Mouse (Mus musculus) monocyte, adult 2 months (primary cell): ENCODE results near the gene Lin37.

Source experiments
- DNase-seq, 2 experiments: peaks; one replicate each; pipeline ENCODE4 v3.0.0; 2022; ENCODE audit warnings: low spot score in 2 of 2, low read depth in 1 of 2

Lin37 gene

GRCm38 (mm10) chr7:30515003-30515760 lies 44.5 kb downstream of the Lin37 start:
- DNase-seq, result no peak

- DNase-seq, result no peak
Measured at GRCm38 (mm10) chr7:30508061-30508460, 51.6 kb downstream of the Lin37 start.
